Comparison of ENCODE assay signal across 11 mouse cellular contexts in the genomic region with DNA sequence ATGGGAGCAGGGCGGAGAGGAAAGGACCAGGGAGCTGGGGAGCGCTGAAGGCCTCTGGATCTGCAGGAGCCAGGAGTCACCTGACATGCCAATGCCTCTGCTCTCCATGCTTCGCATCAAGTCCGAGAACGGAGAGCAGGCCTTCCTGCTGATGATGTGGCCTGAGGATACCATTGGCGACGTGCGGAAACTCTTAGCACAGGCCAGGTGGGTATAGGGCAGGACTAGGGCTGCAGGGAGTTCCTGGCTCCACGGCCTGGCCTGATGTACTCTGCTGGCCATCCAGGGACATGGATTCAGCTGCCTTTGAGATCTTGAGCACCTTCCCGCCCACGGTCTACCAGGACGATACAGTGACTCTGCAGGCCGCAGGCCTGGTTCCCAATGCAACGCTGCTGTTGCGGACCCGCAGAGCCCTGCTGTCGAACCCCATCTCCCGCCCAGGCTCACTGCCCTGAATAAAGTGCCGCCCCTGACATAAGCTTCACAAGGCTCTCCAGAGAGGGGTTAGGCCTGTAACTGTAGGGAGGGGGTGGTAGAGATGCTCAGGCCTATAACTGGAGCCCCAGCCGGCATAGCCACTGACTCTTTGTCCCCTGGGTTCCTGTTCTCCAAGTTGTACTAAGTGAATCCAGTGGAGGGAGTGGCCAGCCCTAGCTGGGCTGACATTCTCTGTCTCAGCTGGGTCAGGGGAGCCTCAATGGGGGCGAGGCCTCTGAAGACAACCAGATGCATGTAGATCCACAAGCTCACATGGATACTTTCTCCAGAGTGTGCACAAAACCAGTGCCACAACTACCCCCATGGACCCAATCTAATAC. TPM values are rescaled to one million over a fixed set of nuclear protein-coding genes. Genes with fewer than 3 reads are reported as not detected.
A peak's percentile ranks its signal among the peaks of the same experiment; 100 is the strongest.
DNase-seq lines count a peak whose midpoint lies in the region; ATAC-seq and TF ChIP-seq lines count a peak whose summit lies in the region.
"Had no signal": no experiment of that assay in that cellular context is flagged by ENCODE, and none has a peak within 500 bp of the region (broad histone marks: within the 10 kb centered on the region; RNA-seq: fewer than 3 reads in every experiment).

No protein-coding gene starts in this region.

- no peaks in the 10 kb centered on the region for H3K27me3 ChIP-seq in hindbrain, embryonic 12.5 days
- no peaks in the 10 kb centered on the region for H3K27me3 ChIP-seq in hindbrain, postnatal 0 days (ENCODE audit: insufficient read depth, low read length)
- no peaks in the 10 kb centered on the region for H3K27me3 ChIP-seq in E14TG2a.4 (ENCODE audit: insufficient read depth, low read length)
- 0 out of 2 replicates have a peak, but pooled peaks cover 4% of the 10 kb centered on the region for H3K27me3 ChIP-seq in embryonic facial prominence, embryonic 10.5 days (replicated peaks; ENCODE audit: low read depth, poor library complexity, severe bottlenecking)
- no peaks in the 10 kb centered on the region for H3K27me3 ChIP-seq in liver, embryonic 16.5 days (ENCODE audit: control insufficient read depth, insufficient read depth, low read depth, low read length)

- peaks cover 12% of the 10 kb centered on the region for H3K36me3 ChIP-seq in hindbrain, embryonic 12.5 days
- no peaks in the 10 kb centered on the region for H3K36me3 ChIP-seq in hindbrain, postnatal 0 days (ENCODE audit: insufficient read depth, low read length)
- H3K36me3 ChIP-seq in E14TG2a.4 (ENCODE audit: insufficient read depth, low read length): peaks cover 58% of the 10 kb centered on the region
- H3K36me3 ChIP-seq in embryonic facial prominence, embryonic 10.5 days (replicated peaks): peaks cover 35% of the 10 kb centered on the region
- peaks cover 4% of the 10 kb centered on the region for H3K36me3 ChIP-seq in liver, embryonic 16.5 days (ENCODE audit: control insufficient read depth, insufficient read depth)

- TF ChIP-seq CTCF in hindbrain, postnatal 0 days (IDR thresholded peaks at IDR 0.05; ENCODE audit: low read depth): no peak
- no peak for TF ChIP-seq CTCF in E14TG2a.4 (conservative IDR thresholded peaks at IDR 0.05; ENCODE audit: low read length)

- 86% methylated on average over 21 of the region's 21 CpGs for WGBS in hindbrain, embryonic 12.5 days
- WGBS in hindbrain, postnatal 0 days: 87% methylated on average over 21 of the region's 21 CpGs
- 86% methylated on average over 21 of the region's 21 CpGs for whole genome bisulfite sequencing in embryonic facial prominence, embryonic 10.5 days
- WGBS in liver, embryonic 16.5 days (ENCODE audit: insufficient replicate concordance): 83% methylated on average over 21 of the region's 21 CpGs

- ATAC-seq in hindbrain, embryonic 12.5 days (ENCODE audit: low FRiP score): no peak
- ATAC-seq in hindbrain, postnatal 0 days: no peak
- ATAC-seq in liver, embryonic 16.5 days (ENCODE audit: low read depth): no peak

- H3K4me2 ChIP-seq in hindbrain, embryonic 12.5 days (replicated peaks): 0 out of 2 replicates have a peak overlapping the region, but pooled peaks have one; percentile 91
- H3K4me2 ChIP-seq in hindbrain, postnatal 0 days (ENCODE audit: low read depth, low read length): no peak overlapping the region
- H3K4me2 ChIP-seq in liver, embryonic 16.5 days (ENCODE audit: low read depth, low read length): peak overlapping the region; percentile 92; the same call in 1 of the 2 replicates

- no peak overlapping the region for H3K9ac ChIP-seq in hindbrain, embryonic 12.5 days
- no peak overlapping the region for H3K9ac ChIP-seq in hindbrain, postnatal 0 days (replicated peaks; ENCODE audit: low read length)
- H3K9ac ChIP-seq in liver, embryonic 16.5 days (ENCODE audit: low read depth, low read length): no peak overlapping the region

- no peak for DNase-seq in hindbrain, postnatal 0 days (ENCODE audit: low spot score)
- DNase-seq in embryonic facial prominence, embryonic 10.5 days (ENCODE audit: low spot score): no peak
- no peak for DNase-seq in frontal cortex, adult 2 months (ENCODE audit: extremely low spot score in 1 of 2, low spot score in 1 of 2)
- DNase-seq in urinary bladder, postnatal 25 days (ENCODE audit: low spot score): no peak
- DNase-seq in cerebellum, postnatal 14 days: no peak
- DNase-seq: gastrocnemius, postnatal 25 days; kidney, postnatal 4 days; lung, postnatal 36 days had no signal

- no peak overlapping the region for H3K4me3 ChIP-seq in hindbrain, embryonic 12.5 days
- no peak overlapping the region for H3K4me3 ChIP-seq in hindbrain, postnatal 0 days (ENCODE audit: low read length)
- peak overlapping the region; percentile 91 for H3K4me3 ChIP-seq in E14TG2a.4 (replicated peaks; ENCODE audit: low read length)
- peak overlapping the region; percentile 92; the same call in 1 of the 2 replicates for H3K4me3 ChIP-seq in embryonic facial prominence, embryonic 10.5 days
- H3K4me3 ChIP-seq in liver, embryonic 16.5 days (ENCODE audit: low read depth, low read length): no peak overlapping the region

- H3K4me1 ChIP-seq in hindbrain, embryonic 12.5 days: peaks cover 29% of the 10 kb centered on the region
- H3K4me1 ChIP-seq in hindbrain, postnatal 0 days (ENCODE audit: insufficient read depth, low read length): peaks cover 17% of the 10 kb centered on the region
- H3K4me1 ChIP-seq in E14TG2a.4 (replicated peaks; ENCODE audit: low read depth, low read length): peaks cover 85% of the 10 kb centered on the region
- H3K4me1 ChIP-seq in embryonic facial prominence, embryonic 10.5 days: peaks cover 66% of the 10 kb centered on the region
- H3K4me1 ChIP-seq in liver, embryonic 16.5 days (ENCODE audit: control insufficient read depth, low read depth, low read length): peaks cover 38% of the 10 kb centered on the region

- H3K27ac ChIP-seq in hindbrain, embryonic 12.5 days: no peak overlapping the region
- H3K27ac ChIP-seq in hindbrain, postnatal 0 days: no peak overlapping the region
- H3K27ac ChIP-seq in embryonic facial prominence, embryonic 10.5 days (replicated peaks): 0 out of 2 replicates have a peak overlapping the region, but pooled peaks have one; percentile 1
- H3K27ac ChIP-seq in liver, embryonic 16.5 days (ENCODE audit: low read length): no peak overlapping the region

- H3K9me3 ChIP-seq in hindbrain, embryonic 12.5 days (replicated peaks): no peaks in the 10 kb centered on the region
- no peaks in the 10 kb centered on the region for H3K9me3 ChIP-seq in hindbrain, postnatal 0 days (ENCODE audit: low read length)
- H3K9me3 ChIP-seq in E14TG2a.4 (ENCODE audit: low read length): no peaks in the 10 kb centered on the region
- H3K9me3 ChIP-seq in embryonic facial prominence, embryonic 10.5 days: no peaks in the 10 kb centered on the region
- no peaks in the 10 kb centered on the region for H3K9me3 ChIP-seq in liver, embryonic 16.5 days (replicated peaks; ENCODE audit: control insufficient read depth, low read length)

RNA-seq across cellular contexts. Expression of gene Sh3bgrl3, which starts 2.1 kb away (rescaled TPM):
- polyA plus RNA-seq in hindbrain, embryonic 12.5 days (2016; fragmentation: Nextera tagmentation; extraction: Ambion mirVana): 333 and 369 TPM in 2 replicates
- total RNA-seq in hindbrain, postnatal 0 days (2014; rRNA removed): 220 and 259 TPM in 2 replicates
- 553 and 564 TPM in 2 replicates for polyA plus RNA-seq in hindbrain, postnatal 0 days (2015; fragmentation: Nextera tagmentation; extraction: Ambion mirVana)
- polyA plus RNA-seq in embryonic facial prominence, embryonic 10.5 days (2016; fragmentation: Nextera tagmentation; extraction: Ambion mirVana): 300 and 316 TPM in 2 replicates
- 142 and 161 TPM in 2 replicates for polyA plus RNA-seq in liver, embryonic 16.5 days (2015; fragmentation: Nextera tagmentation; extraction: Ambion mirVana)
- polyA plus RNA-seq in frontal cortex, adult 2 months (2012; rRNA removed): 415 and 538 TPM in 2 replicates

RNA-seq across cellular contexts. Expression of gene Ubxn11, which starts 24.1 kb away (rescaled TPM):
- 11.6 and 13.4 TPM in 2 replicates for polyA plus RNA-seq in hindbrain, embryonic 12.5 days (2016; fragmentation: Nextera tagmentation; extraction: Ambion mirVana)
- total RNA-seq in hindbrain, postnatal 0 days (2014; rRNA removed): 3.5 and 8.9 TPM in 2 replicates
- polyA plus RNA-seq in hindbrain, postnatal 0 days (2015; fragmentation: Nextera tagmentation; extraction: Ambion mirVana): 14.0 and 14.6 TPM in 2 replicates
- polyA plus RNA-seq in embryonic facial prominence, embryonic 10.5 days (2016; fragmentation: Nextera tagmentation; extraction: Ambion mirVana): 4.5 and 7.1 TPM in 2 replicates
- polyA plus RNA-seq in liver, embryonic 16.5 days (2015; fragmentation: Nextera tagmentation; extraction: Ambion mirVana): 1.3 TPM in 2 replicates
- 42.6 and 43.1 TPM in 2 replicates for polyA plus RNA-seq in frontal cortex, adult 2 months (2012; rRNA removed)

RNA-seq across cellular contexts. Expression of gene Cd52, which starts 31.6 kb away (rescaled TPM):
- polyA plus RNA-seq in hindbrain, embryonic 12.5 days (2016; fragmentation: Nextera tagmentation; extraction: Ambion mirVana): 4.8 and 5.0 TPM in 2 replicates
- not detected in 2 replicates for total RNA-seq in hindbrain, postnatal 0 days (2014; rRNA removed)
- 2.7 TPM in 2 replicates for polyA plus RNA-seq in hindbrain, postnatal 0 days (2015; fragmentation: Nextera tagmentation; extraction: Ambion mirVana)
- polyA plus RNA-seq in embryonic facial prominence, embryonic 10.5 days (2016; fragmentation: Nextera tagmentation; extraction: Ambion mirVana): 3.5 and 4.5 TPM in 2 replicates
- polyA plus RNA-seq in liver, embryonic 16.5 days (2015; fragmentation: Nextera tagmentation; extraction: Ambion mirVana): 56.1 and 56.8 TPM in 2 replicates
- polyA plus RNA-seq in frontal cortex, adult 2 months (2012; rRNA removed): 5.6 and 7.1 TPM in 2 replicates

Comparison
In these comparisons a context has a peak if more than half of its experiments do, and no peak if none do; other contexts are left out.
1. H3K4me3 ChIP-seq: peak in E14TG2a.4 (single experiment) and embryonic facial prominence, embryonic 10.5 days (single experiment); none in hindbrain, embryonic 12.5 days (single experiment), hindbrain, postnatal 0 days (single experiment) and liver, embryonic 16.5 days (single experiment).